Mouse (Mus musculus) forebrain, embryonic 14.5 days (tissue): ENCODE data around the gene Angptl4. TPM values are rescaled to one million over a fixed set of nuclear protein-coding genes. Genes with fewer than 3 reads are reported as not detected.

Experiments
- ATAC-seq: fragments of 200-750 bp; cut with Nextera tagmentation; 2 replicates; pipeline ENCODE4 v1.8.0; 2017; ENCODE audit warnings: mild to moderate bottlenecking, moderate library complexity
- DNase-seq: peaks from one replicate; pipeline ENCODE4 v3.0.0-alpha.2; 2015; ENCODE audit warnings: low spot score
- H3K27ac ChIP-seq: fragments of 300-500 bp; sonication (generic); 2 replicates; pipeline ENCODE4 v1.5.1; 2014; ENCODE audit warnings: low read depth, mild to moderate bottlenecking, control low read depth, low read length, moderate library complexity
- H3K27me3 ChIP-seq: fragments of 300-500 bp; sonication (generic); replicated peaks from 2 replicates; pipeline ENCODE4 v1.6.1; 2014; ENCODE audit warnings: low read length, control low read depth, mixed read lengths; ENCODE audit not compliant: control insufficient read depth, insufficient read depth
- H3K36me3 ChIP-seq: fragments of 300-500 bp; sonication (generic); 2 replicates; pipeline ENCODE4 v1.6.1; 2014; ENCODE audit warnings: low read length, control low read depth; ENCODE audit not compliant: control insufficient read depth, insufficient read depth
- H3K4me1 ChIP-seq: fragments of 300-500 bp; sonication (generic); 2 replicates; pipeline ENCODE4 v1.6.1; 2014; ENCODE audit warnings: antibody characterized with exemption, low read length, control low read depth; ENCODE audit not compliant: control insufficient read depth, insufficient read depth
- H3K4me2 ChIP-seq: fragments of 300-500 bp; sonication (generic); 2 replicates; pipeline ENCODE4 v1.6.1; 2014; ENCODE audit warnings: mild to moderate bottlenecking, control low read depth, low read length
- H3K4me3 ChIP-seq: fragments of 300-500 bp; sonication (generic); 2 replicates; pipeline ENCODE4 v1.5.1; 2014; ENCODE audit warnings: low read depth, low read length, control low read depth
- H3K9ac ChIP-seq: fragments of 300-500 bp; sonication (generic); 2 replicates; pipeline ENCODE4 v1.6.1; 2014; ENCODE audit warnings: mild to moderate bottlenecking, low read length, control low read depth, moderate library complexity
- H3K9me3 ChIP-seq: fragments of 300-500 bp; sonication (generic); replicated peaks from 2 replicates; pipeline ENCODE4 v1.6.1; 2016; ENCODE audit warnings: low read length, control low read depth, mixed read lengths; ENCODE audit not compliant: control insufficient read depth
- WGBS: fragments of 180-500 bp; shearing (Covaris S2); extraction: QIAGEN DNeasy Blood & Tissue Kit; methylation state at CpG from one replicate; pipeline ENCODE4 v1.1.7; 2014; 5-methylcytosine and 5-hydroxymethylcytosine counted together
- polyA plus RNA-seq: library from polyadenylated mRNA; unstranded; fragments of >200 nt; fragmentation: Nextera tagmentation; extraction: Ambion mirVana; gene quantifications from 2 replicates; pipeline ENCODE4 v1.2.1, GENCODE M21; 2014

The Angptl4 gene
- polyA plus RNA-seq, 1 experiment from 2014 or later: 15.2 TPM

DNA sequence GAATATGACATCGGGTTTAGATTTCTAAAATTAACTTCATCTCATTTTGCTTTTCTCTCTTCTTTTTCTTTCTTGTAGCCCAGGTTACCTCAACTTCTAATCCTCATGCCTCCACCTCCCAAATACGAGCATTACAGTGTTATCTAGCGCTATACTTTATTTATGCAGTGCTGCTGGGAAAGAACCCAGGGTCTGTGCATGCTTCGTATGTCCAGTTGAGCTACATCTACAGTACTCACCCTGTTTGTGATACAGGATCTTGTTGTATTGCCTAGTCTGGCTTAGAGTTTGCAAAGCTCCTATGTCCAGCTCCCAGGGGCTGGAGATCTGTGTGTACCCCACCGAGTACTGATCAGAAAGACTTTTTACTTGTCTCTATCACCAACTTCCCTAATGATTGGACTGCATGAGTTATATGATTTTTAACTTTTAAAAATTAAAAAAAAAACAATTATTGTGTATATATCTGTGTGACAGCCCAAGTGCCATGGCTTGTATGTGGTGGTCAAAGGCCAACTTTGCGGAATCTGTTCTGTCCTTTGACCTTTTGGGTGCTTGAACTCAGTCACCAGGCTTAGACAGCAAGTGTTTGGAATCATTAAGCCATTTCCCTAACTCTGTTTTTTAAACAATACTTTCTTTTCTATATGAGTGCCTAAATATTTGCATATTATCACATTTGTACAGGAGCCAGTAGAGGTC lies 7.6 kb downstream of the Angptl4 start:
- Histone ChIP-seq H3K9me3 (no peaks in the 10 kb centered on the region), H3K27me3 (no peaks in the 10 kb centered on the region), H3K4me3 (no peak overlapping the region), H3K36me3 (no peaks in the 10 kb centered on the region), H3K9ac (no peak overlapping the region), H3K4me1 (peaks cover 2% of the 10 kb centered on the region; the same call in 1 of the 2 replicates), H3K27ac (no peak overlapping the region), H3K4me2 (no peak overlapping the region)
- no peak for ATAC-seq
- DNase-seq: no peak
- 89% methylated on average over 6 of the region's 6 CpGs for WGBS

GRCm38 (mm10) chr17:33773426-33773825 lies 8.2 kb downstream of the Angptl4 start:
- H3K4me3 ChIP-seq: no peak overlapping the region
- ATAC-seq: no peak
- no peaks in the 10 kb centered on the region for H3K36me3 ChIP-seq
- no peaks in the 10 kb centered on the region for H3K27me3 ChIP-seq
- no peaks in the 10 kb centered on the region for H3K4me1 ChIP-seq
- H3K9ac ChIP-seq: no peak overlapping the region
- DNase-seq: no peak
- no peaks in the 10 kb centered on the region for H3K9me3 ChIP-seq
- no peak overlapping the region for H3K27ac ChIP-seq
- WGBS: 85% methylated on average over 6 of the region's 6 CpGs
- H3K4me2 ChIP-seq: no peak overlapping the region

DNA sequence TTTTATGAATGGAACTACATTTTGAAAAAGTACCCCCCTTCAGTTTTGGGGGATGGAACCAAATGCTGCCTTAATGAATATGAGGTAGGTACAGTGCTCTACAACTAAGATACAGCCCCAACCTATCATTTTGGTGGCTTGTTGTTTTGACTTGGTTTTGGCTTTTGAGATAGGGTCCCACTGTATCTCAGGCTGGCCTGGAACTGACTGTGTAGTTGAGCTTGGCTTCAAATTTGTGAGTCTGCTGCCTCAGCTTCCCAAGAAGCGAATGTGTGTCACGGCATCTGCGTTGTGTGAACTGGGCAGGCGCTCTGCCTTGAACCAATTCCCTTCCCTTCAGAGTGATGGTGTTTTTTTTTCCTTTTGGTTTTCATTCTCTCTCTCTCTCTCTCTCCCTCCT lies 10.0 kb downstream of the Angptl4 start:
- ATAC-seq (no peak), DNase-seq (no peak)
- WGBS: 93% methylated on average over 4 of the region's 4 CpGs
- no peak overlapping the region for H3K27ac ChIP-seq
- no peaks in the 10 kb centered on the region for H3K36me3 ChIP-seq
- H3K4me2 ChIP-seq: no peak overlapping the region
- no peak overlapping the region for H3K9ac ChIP-seq
- no peaks in the 10 kb centered on the region for H3K27me3 ChIP-seq
- H3K4me3 ChIP-seq: no peak overlapping the region
- no peaks in the 10 kb centered on the region for H3K9me3 ChIP-seq
- no peaks in the 10 kb centered on the region for H3K4me1 ChIP-seq

DNA sequence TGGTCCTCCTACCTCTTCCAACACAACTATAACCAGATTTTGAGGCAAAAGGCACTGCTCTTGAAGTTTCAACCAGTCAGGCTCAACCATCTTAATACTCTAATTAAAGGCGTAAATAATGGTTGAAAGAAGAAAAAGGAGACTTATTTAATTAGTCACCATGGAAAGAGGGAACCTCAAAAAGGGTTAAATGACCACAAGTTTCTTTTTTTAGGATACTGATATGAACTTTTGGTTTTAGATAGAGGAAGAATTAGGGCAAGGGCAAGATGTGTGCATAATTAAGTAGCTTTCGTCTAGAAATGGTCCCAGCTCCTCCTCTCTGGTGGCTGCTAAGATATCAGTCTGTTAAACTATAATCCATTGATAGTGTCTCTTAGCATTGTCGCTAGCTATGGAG lies 15.2 kb downstream of the Angptl4 start:
- H3K9me3 ChIP-seq: no peaks in the 10 kb centered on the region
- no peaks in the 10 kb centered on the region for H3K4me1 ChIP-seq
- H3K27ac ChIP-seq: no peak overlapping the region
- ATAC-seq: no peak
- no peak overlapping the region for H3K4me3 ChIP-seq
- H3K36me3 ChIP-seq: no peaks in the 10 kb centered on the region
- 66% methylated on average over 3 of the region's 3 CpGs for WGBS
- no peak for DNase-seq
- H3K27me3 ChIP-seq: no peaks in the 10 kb centered on the region
- H3K4me2 ChIP-seq: no peak overlapping the region
- no peak overlapping the region for H3K9ac ChIP-seq

DNA sequence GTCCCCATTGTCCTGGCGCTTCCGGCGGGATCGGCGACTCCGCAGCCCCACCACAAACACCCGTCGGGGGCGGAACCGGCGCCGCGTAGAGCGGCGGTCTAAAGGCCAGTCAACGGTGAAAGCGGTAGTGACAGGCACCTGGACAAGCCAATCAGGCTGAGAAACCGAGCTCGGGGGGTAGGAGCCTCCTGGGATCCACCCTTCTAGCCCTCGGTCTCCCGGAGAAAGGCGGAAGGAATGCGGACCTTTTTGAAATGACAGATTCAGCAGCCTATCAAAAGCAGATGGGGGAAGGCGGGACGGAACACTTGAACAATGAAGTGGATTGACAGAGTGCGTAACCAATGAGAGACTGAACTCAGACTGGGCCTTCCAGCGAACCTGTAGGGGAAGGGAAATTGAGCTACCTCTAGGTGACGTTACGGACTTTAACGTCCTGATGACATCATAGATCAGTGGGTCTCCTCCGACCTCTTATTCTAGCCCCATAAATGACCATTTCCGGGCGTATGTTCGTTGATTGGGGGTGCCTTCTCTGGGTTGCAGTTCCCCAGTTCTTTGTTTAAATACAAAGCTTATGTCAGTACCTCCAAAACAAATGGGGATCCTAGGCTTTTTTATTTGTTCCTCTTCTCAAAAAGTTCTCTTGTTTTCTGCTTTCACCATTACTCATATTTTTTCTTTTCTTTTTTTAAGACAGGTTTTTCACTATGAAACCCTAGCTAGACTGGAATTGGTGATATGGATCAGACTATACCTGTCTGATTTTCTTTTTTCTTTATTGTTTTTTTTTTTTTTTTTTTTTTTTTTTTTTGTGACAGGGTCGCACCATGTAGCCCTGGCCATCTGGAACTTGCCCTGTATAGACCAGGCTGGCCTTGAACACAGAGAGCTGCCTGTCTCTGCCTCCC lies 21.1 kb downstream of the Angptl4 start, which contains the start of gene Rab11b:
Gene Rab11b, minus strand, starts transcription at position 276 of the 911 bp plus-strand sequence.
- H3K4me3 ChIP-seq: peak within 1 kb of the TSS; percentile 81
- H3K4me1 ChIP-seq: peaks cover 18% of the 10 kb centered on the region
- peaks cover 3% of the 10 kb centered on the region; the same call in 1 of the 2 replicates for H3K36me3 ChIP-seq
- H3K9ac ChIP-seq: peak within 1 kb of the TSS; percentile 99
- peak within 1 kb of the TSS; percentile 82 for H3K4me2 ChIP-seq
- no peaks in the 10 kb centered on the region for H3K9me3 ChIP-seq
- peak; percentile 100 for ATAC-seq
- DNase-seq: peak; percentile 100
- WGBS: 2% methylated on average over 35 of the region's 35 CpGs
- no peaks in the 10 kb centered on the region for H3K27me3 ChIP-seq
- H3K27ac ChIP-seq: peak within 1 kb of the TSS; percentile 99

GRCm38 (mm10) chr17:33759767-33760254 lies 21.8 kb downstream of the Angptl4 start:
- no peaks in the 10 kb centered on the region for H3K27me3 ChIP-seq
- H3K4me3 ChIP-seq: peak overlapping the region; percentile 81
- peak overlapping the region; percentile 99 for H3K27ac ChIP-seq
- peak overlapping the region; percentile 99 for H3K9ac ChIP-seq
- DNase-seq (peak; percentile 87), ATAC-seq (peak; percentile 81)
- H3K9me3 ChIP-seq: no peaks in the 10 kb centered on the region
- H3K4me1 ChIP-seq: peaks cover 18% of the 10 kb centered on the region
- peaks cover 7% of the 10 kb centered on the region; the same call in 1 of the 2 replicates for H3K36me3 ChIP-seq
- peak overlapping the region; percentile 82 for H3K4me2 ChIP-seq
- WGBS: under 1% methylated on average over 35 of the region's 38 CpGs

- no peak for ATAC-seq
- DNase-seq: no peak
- H3K36me3 ChIP-seq: peaks cover 17% of the 10 kb centered on the region; the same call in 1 of the 2 replicates
- peaks cover 22% of the 10 kb centered on the region for H3K4me1 ChIP-seq
- no peaks in the 10 kb centered on the region for H3K9me3 ChIP-seq
- H3K27me3 ChIP-seq: no peaks in the 10 kb centered on the region
- 82% methylated on average over 4 of the region's 4 CpGs for WGBS
- H3K4me3 ChIP-seq: no peak overlapping the region
- H3K9ac ChIP-seq: 0 out of 2 replicates have a peak overlapping the region, but pooled peaks have one; percentile 2
- H3K4me2 ChIP-seq: no peak overlapping the region
- no peak overlapping the region for H3K27ac ChIP-seq
These were observed 24.4 kb downstream of the Angptl4 start for GRCm38 (mm10) chr17:33757231-33757630.

GRCm38 (mm10) chr17:33756108-33756790 lies 25.4 kb downstream of the Angptl4 start:
- ATAC-seq: no peak
- Histone ChIP-seq H3K9ac (no peak overlapping the region), H3K4me2 (no peak overlapping the region)

More at GRCm38 (mm10) chr17:33756108-33756790, 25.4 kb downstream of the Angptl4 start:
- H3K9me3 ChIP-seq: no peaks in the 10 kb centered on the region
- H3K4me1 ChIP-seq: peaks cover 22% of the 10 kb centered on the region
- peaks cover 23% of the 10 kb centered on the region for H3K36me3 ChIP-seq
- no peak overlapping the region for H3K4me3 ChIP-seq
- 89% methylated on average over 3 of the region's 3 CpGs for WGBS
- H3K27me3 ChIP-seq: no peaks in the 10 kb centered on the region
- DNase-seq: no peak
- no peak overlapping the region for H3K27ac ChIP-seq
